Mouse (Mus musculus) kidney, adult 11 months (tissue): ENCODE measurements at regions not wholly inside any gene's neighbourhood (a gene's known extent, or its start where the extent isn't known, plus 50 kb on each side); places are given as distances from the start of the nearest gene placed in this dataset.
A peak's percentile ranks its signal among the peaks of the same experiment; 100 is the strongest.
"Not testable (repeated sequence)": the region's sequence is repeated elsewhere in the genome, so short reads cannot be mapped to it uniquely, and the experiment has no call there.

Source experiments
- DNase-seq: peaks from one replicate; pipeline ENCODE4 v3.0.0; 2022

- no peak for DNase-seq
These were observed 505.4 kb downstream of the Sema5a start for GRCm38 (mm10) chr15:32749971-32750370.

DNA sequence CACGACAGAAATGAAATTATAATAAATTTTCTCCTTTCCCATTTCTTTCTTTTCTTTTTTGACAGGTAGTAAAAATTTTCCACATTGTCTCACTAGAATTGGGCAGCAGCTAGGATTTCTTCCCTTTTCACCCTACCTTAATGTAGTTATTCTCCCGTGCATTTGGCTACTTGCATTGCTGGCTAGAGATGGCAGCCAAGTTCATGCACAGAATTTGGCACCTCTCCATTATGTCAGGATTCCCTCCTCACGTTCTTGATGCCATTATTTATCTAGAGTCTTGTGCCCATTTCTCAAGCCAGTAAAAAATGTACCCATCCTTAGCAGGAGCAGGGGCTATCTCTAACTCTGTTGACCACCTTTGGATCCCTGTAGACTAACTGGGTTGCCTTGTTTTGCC lies 507.4 kb downstream of the Sema5a start:
- DNase-seq = no peak

GRCm38 (mm10) chr15:32760141-32760540 lies 515.5 kb downstream of the Sema5a start:
- no peak for DNase-seq

GRCm38 (mm10) chr15:32766011-32766701 lies 521.5 kb downstream of the Sema5a start:
- DNase-seq = no peak

DNA sequence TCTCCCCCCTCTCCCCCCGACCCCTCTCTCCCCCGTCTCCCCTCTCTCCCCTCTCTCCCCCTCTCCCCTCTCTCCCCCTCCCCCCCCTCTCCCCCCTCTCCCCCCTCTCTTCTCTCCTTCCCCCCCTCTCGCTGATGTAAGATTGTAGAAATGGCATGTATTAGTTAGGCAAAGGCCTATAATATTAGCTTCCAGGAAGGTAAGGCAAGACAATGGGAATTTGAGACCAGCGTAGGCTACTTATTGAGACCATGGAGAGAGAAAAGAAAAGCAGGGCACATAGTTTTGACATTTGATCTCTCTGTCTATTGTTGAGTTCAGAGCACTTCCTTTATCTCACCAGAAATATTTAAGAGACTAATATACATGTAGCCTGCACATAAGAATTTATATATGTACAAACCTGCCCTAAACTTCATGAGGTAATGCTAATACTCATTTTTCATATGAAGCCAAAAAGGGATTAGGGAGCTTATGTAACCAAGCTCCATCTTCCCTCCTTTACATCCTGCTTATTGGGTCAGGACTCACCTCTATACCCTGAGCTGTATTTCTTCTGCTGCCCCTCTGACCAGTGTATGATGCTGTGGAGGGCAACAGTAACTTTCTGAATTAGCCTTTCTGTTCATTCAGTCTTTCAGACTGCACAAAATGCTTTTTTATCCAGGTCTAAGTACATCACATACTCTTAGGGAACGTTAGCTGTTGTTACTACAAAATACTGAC lies 522.3 kb downstream of the Sema5a start:
- no peak for DNase-seq

- DNase-seq = not testable (repeated sequence)
These were observed 533.6 kb downstream of the Sema5a start for GRCm38 (mm10) chr15:32778226-32778598.

GRCm38 (mm10) chr15:32778599-32779273 lies 534.1 kb downstream of the Sema5a start:
- peak; percentile 65 for DNase-seq

DNA sequence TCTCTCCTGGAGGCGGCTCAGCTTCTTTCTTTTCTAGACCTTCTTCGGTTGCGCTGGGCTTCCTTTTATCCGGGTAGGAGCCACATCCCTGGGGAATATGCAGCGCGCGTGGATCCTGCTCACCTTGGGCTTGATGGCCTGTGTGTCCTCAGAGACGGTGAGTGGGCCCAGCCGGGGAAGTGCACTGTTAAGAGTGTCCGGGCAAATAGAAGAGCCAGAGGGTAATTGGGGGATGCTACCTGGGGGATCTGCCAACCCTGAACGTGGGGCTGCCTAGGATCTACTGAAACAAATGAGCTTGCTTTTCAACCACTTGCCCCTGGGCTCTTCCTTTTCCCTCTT lies 534.6 kb downstream of the Sema5a start:
- peak; percentile 3 for DNase-seq

GRCm38 (mm10) chr15:32781609-32782008 lies 537.0 kb downstream of the Sema5a start:
- not testable (repeated sequence) for DNase-seq

DNA sequence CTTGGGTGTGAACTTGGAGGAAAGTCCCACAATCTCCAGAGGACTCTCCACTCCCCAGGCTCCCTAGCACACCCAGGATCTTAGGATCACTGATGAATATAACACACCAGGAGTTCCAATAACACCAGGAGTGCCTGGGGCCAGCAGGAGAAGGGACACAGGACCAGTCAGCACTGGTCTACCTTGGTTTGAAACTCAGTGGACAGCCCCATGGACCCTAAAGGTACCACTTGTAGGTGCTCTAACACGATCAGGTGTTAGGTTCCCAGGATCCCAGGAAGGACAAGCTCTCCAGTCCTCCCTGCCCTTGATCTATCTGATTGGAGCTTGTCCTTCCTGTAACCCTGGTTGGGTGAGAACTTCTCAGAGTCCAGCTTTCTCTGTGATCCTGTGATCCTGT lies 554.6 kb downstream of the Sema5a start:
- DNase-seq = no peak

GRCm38 (mm10) chr15:32810849-32811632 lies 566.4 kb downstream of the Sema5a start:
- no peak for DNase-seq

- no peak for DNase-seq
These were observed 595.4 kb downstream of the Sema5a start for GRCm38 (mm10) chr15:32839966-32840365.
